Mouse (Mus musculus) liver, embryonic 14.5 days (tissue): ENCODE results near the gene Cxcr5.

Experiments used
- CTCF ChIP-seq: IDR thresholded peaks from 2 replicates; pipeline ENCODE4 v1.5.1; 2016; ENCODE audit warnings: antibody characterized with exemption, low read depth, control low read depth
- EP300 ChIP-seq: IDR thresholded peaks from 2 replicates; pipeline ENCODE4 v1.6.1; 2016; ENCODE audit warnings: antibody characterized with exemption, low read depth

- no peak for TF ChIP-seq CTCF
- no peak for TF ChIP-seq EP300
These were observed 76.0 kb downstream of the Cxcr5 start for GRCm38 (mm10) chr9:44485516-44486161.
